Mouse (Mus musculus) midbrain, embryonic 16.5 days (tissue): ENCODE measurements around the gene Scrt2. TPM values are rescaled to one million over a fixed set of nuclear protein-coding genes. Genes with fewer than 3 reads are reported as not detected.
A peak's percentile ranks its signal among the peaks of the same experiment; 100 is the strongest.

Experiments
- ATAC-seq: fragments of 200-750 bp; cut with Nextera tagmentation; 2 replicates; pipeline ENCODE4 v1.8.0; 2017; ENCODE audit warnings: moderate TSS enrichment
- H3K27ac ChIP-seq: fragments of 300-500 bp; sonication (generic); 2 replicates; pipeline ENCODE4 v1.5.1; 2014; ENCODE audit warnings: mild to moderate bottlenecking, low read length, mixed read lengths
- H3K27me3 ChIP-seq: fragments of 300-500 bp; sonication (generic); 2 replicates; pipeline ENCODE4 v1.6.1; 2014; ENCODE audit warnings: low read depth, low read length, mixed read lengths; ENCODE audit not compliant: control insufficient read depth, insufficient read depth
- H3K36me3 ChIP-seq: fragments of 300-500 bp; sonication (generic); 2 replicates; pipeline ENCODE4 v1.6.1; 2014; ENCODE audit warnings: mild to moderate bottlenecking, low read length, moderate library complexity, mixed read lengths; ENCODE audit not compliant: control insufficient read depth, insufficient read depth
- H3K4me1 ChIP-seq: fragments of 300-500 bp; sonication (generic); 2 replicates; pipeline ENCODE4 v1.6.1; 2014; ENCODE audit warnings: mild to moderate bottlenecking, low read length, mixed read lengths; ENCODE audit not compliant: control insufficient read depth, insufficient read depth
- H3K4me2 ChIP-seq: fragments of 300-500 bp; sonication (generic); 2 replicates; pipeline ENCODE4 v1.6.1; 2014; ENCODE audit warnings: mild to moderate bottlenecking, low read length, mixed read lengths
- H3K4me3 ChIP-seq: fragments of 300-500 bp; sonication (generic); 2 replicates; pipeline ENCODE4 v1.5.1; 2014; ENCODE audit warnings: low read depth, mild to moderate bottlenecking, low read length, moderate library complexity, mixed read lengths
- H3K9ac ChIP-seq: fragments of 300-500 bp; sonication (generic); 2 replicates; pipeline ENCODE4 v1.6.1; 2014; ENCODE audit warnings: low read depth, low read length, mixed read lengths
- H3K9me3 ChIP-seq: fragments of 300-500 bp; sonication (generic); replicated peaks from 2 replicates; pipeline ENCODE4 v1.6.1; 2014; ENCODE audit warnings: mild to moderate bottlenecking, low read length, mixed read lengths; ENCODE audit not compliant: control insufficient read depth, poor library complexity, severe bottlenecking
- WGBS: fragments of 180-500 bp; shearing (Covaris S2); extraction: QIAGEN DNeasy Blood & Tissue Kit; methylation state at CpG from one replicate; pipeline ENCODE4 v1.1.7; 2014; 5-methylcytosine and 5-hydroxymethylcytosine counted together
- polyA plus RNA-seq: library from polyadenylated mRNA; unstranded; fragments of >200 nt; fragmentation: Nextera tagmentation; extraction: Ambion mirVana; gene quantifications from 2 replicates; pipeline ENCODE4 v1.2.1, GENCODE M21; 2015

The Scrt2 gene
- polyA plus RNA-seq, 1 experiment from 2014 or later = 5.8 TPM

DNA sequence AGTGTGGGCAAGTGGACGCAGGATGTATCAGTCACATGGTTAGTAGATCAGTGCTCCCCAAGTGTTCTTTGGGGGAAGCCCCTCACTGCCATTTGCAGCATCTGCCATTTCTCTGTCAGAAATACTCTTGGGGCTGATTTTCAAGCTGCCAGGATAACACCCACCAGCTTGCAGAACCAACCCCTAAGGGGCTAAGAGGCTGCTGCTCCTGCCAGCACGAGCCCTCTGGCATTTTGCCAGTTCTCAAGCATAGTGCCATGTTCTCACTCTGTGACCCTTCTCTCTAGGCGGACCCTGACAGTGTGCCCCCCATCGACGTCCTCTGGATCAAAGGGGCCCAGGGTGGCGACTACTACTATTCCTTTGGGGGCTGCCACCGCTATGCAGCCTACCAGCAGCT is 27.4 kb downstream of the Scrt2 start:
- no peaks in the 10 kb centered on the region for H3K9me3 ChIP-seq
- no peak for ATAC-seq
- no peak overlapping the region for H3K4me2 ChIP-seq
- H3K4me1 ChIP-seq = peaks cover 7% of the 10 kb centered on the region
- no peaks in the 10 kb centered on the region for H3K27me3 ChIP-seq
- 66% methylated on average over 7 of the region's 7 CpGs for WGBS
- H3K4me3 ChIP-seq = no peak overlapping the region
- H3K27ac ChIP-seq = no peak overlapping the region
- H3K9ac ChIP-seq = no peak overlapping the region
- no peaks in the 10 kb centered on the region for H3K36me3 ChIP-seq

DNA sequence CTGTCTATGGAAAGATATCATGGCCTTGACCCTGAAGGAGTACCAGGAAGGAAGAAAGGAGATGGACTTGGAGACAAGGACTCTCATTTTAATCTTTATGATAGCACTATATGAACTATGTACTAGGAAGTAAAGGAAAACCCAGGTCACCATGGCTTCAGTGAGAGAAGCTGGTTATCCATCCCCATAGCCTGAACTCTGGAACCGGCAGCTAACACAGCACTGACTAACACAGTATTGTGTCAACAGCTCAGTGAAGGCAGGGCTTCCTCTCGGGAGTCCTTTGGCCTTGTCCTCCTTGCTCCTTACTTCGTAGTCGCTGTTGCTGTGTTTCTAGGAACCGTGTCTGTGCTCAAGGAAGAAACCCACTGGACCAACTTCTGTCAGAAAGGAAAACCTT is 28.1 kb downstream of the Scrt2 start:
- Histone ChIP-seq H3K4me3 (no peak overlapping the region), H3K36me3 (no peaks in the 10 kb centered on the region), H3K4me1 (peaks cover 8% of the 10 kb centered on the region), H3K27me3 (no peaks in the 10 kb centered on the region), H3K27ac (no peak overlapping the region), H3K4me2 (no peak overlapping the region), H3K9ac (no peak overlapping the region), H3K9me3 (no peaks in the 10 kb centered on the region)
- ATAC-seq = no peak
- 91% methylated on average over 5 of the region's 5 CpGs for WGBS

DNA sequence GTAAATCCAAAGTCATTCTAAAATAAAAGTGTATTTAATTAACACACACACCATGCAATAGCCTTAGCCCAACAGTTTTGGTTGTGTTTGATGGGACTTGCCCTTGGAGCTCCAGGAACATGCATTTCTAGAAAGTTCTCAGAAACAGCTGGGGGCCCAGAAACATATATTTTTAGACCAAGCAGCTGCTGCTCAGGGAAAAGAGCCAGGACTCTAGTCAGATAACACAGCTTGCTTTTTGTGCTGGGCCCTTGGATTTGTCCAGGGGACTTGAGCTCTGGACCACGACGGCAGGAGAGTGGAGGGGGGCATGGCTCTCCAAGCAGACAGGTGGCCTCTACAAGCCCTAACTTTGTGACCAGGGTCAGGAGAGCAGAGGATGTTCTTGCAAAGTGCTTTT is 30.0 kb downstream of the Scrt2 start:
- ATAC-seq = no peak
- Histone ChIP-seq H3K4me3 (no peak overlapping the region), H3K4me1 (peaks cover 8% of the 10 kb centered on the region), H3K27me3 (no peaks in the 10 kb centered on the region), H3K9me3 (no peaks in the 10 kb centered on the region), H3K9ac (no peak overlapping the region), H3K36me3 (no peaks in the 10 kb centered on the region), H3K4me2 (no peak overlapping the region), H3K27ac (no peak overlapping the region)
- WGBS = 46% methylated on average over 2 of the region's 2 CpGs

DNA sequence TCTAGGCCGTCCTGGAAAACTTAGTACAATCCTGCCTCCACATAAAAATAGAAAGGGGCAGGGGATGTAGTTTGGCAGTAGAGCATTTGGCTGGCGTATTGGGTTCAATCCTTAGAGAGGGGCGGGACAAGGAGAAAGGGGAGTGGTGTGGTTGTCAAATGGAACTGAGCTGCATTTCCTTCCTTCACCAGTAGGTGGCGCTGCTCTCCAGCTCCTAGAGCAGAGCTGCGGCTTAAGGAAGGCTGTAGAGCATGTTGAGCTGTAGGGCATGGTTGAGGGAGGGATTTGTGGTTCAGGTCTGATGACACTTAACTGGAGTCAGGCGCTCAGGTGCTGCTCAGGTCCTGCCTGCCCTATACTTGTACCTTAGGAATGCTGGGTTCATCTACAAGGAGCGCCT is 30.6 kb downstream of the Scrt2 start:
- 4% methylated on average over 7 of the region's 7 CpGs for whole genome bisulfite sequencing
- Histone ChIP-seq H3K9me3 (no peaks in the 10 kb centered on the region), H3K9ac (no peak overlapping the region), H3K4me2 (peak overlapping the region; percentile 7; the same call in 1 of the 2 replicates), H3K4me1 (peaks cover 7% of the 10 kb centered on the region), H3K27me3 (no peaks in the 10 kb centered on the region), H3K36me3 (no peaks in the 10 kb centered on the region), H3K27ac (no peak overlapping the region), H3K4me3 (no peak overlapping the region)
- peak; percentile 77 for ATAC-seq

DNA sequence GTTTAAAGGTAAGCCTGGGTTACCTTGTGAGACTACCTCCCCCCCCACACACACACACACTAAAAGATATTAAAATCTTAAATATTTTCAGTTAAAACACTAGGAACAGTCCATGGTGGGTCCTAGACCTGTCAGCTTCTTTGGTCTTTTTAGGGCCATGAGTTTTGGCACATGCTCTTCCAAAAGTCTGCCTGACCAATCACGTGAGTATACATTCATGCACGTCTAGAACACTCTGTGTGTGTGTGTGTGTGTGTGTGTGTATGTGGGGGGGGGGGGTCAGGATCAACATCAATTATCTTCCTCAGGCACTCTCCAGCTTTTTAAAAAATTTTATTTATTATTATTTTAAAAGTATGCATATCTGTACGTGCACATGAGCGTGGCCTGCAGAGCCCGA is 31.2 kb downstream of the Scrt2 start:
- ATAC-seq = no peak

DNA sequence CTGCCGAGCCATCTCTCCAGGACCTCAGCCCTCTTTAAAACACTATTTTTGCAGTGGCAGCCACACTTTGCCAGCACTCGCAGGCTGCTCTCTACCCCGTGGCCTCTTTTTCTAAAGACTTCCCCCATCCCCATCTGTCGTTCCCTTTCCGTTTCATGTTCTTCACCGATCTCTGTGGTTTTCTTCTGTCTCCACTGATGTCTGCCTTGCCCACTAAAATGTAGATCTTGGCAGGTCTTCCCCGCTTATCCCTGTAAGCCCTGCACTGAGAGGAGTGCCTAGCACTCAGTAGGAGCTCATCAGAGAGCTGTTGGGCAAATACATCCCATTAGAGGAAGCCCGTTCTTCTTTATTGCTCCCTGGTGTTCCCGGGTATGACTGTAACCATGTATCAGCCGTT is 31.6 kb downstream of the Scrt2 start:
- Histone ChIP-seq H3K4me1 (peaks cover 7% of the 10 kb centered on the region), H3K27me3 (no peaks in the 10 kb centered on the region), H3K9me3 (no peaks in the 10 kb centered on the region), H3K4me2 (no peak overlapping the region), H3K9ac (no peak overlapping the region), H3K36me3 (no peaks in the 10 kb centered on the region), H3K27ac (no peak overlapping the region), H3K4me3 (no peak overlapping the region)
- ATAC-seq = no peak
- 59% methylated on average over 10 of the region's 10 CpGs for WGBS

More for the DNA sequence above, 31.2 kb downstream of the Scrt2 start:
- Histone ChIP-seq H3K27me3 (no peaks in the 10 kb centered on the region), H3K9me3 (no peaks in the 10 kb centered on the region), H3K27ac (no peak overlapping the region), H3K4me1 (peaks cover 7% of the 10 kb centered on the region), H3K9ac (no peak overlapping the region), H3K36me3 (no peaks in the 10 kb centered on the region), H3K4me3 (no peak overlapping the region), H3K4me2 (no peak overlapping the region)
- 80% methylated on average over 5 of the region's 5 CpGs for WGBS

DNA sequence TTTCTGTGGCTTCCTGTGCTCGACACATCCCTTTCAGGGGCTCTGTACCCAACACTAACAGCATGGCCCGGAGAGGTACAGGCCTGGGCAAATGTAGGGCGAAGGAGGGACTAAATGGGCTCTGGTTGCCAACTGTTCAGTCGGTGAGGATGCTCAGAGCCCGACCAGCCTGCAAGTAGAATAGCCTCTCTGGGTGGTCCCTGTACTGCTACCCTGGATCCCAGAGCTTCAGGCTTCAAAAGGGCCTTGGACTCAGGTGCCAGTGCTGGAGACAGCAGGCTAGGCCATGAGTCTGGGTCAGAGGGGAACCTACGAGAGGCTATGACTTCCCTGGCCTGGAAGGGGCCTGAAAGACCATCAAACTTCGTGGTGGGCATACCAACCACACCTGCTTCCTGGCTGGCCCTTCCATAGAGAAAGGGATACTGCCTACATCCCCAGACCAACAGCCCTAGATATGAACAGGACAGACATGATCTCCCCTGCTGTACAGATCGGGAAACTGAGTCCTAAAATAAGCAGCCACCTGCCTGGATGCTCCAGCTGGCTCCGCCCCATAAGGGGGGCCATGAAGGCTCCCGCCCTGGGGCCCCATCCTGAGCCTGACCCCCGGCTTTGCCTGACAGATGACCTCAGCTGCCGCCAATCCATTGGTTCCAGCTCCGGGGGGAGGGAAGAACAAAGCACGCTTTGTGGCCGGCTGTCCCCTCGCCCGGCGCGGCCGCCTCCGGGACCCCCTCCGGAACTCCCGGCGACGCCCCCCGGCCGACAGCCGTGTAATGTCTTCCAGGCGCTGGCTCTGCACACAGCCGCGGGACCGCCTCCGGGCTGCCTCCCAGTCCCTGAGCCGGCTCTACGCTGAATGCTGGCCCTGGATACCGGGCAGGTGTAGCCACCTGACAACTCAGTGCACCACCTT is 33.0 kb downstream of the Scrt2 start:
- peak; percentile 36; the same call in 1 of the 2 replicates for ATAC-seq
- Histone ChIP-seq H3K27ac (no peak overlapping the region), H3K4me1 (peaks cover 7% of the 10 kb centered on the region), H3K36me3 (no peaks in the 10 kb centered on the region), H3K27me3 (no peaks in the 10 kb centered on the region), H3K4me2 (peak overlapping the region; percentile 76), H3K9me3 (no peaks in the 10 kb centered on the region), H3K4me3 (peak overlapping the region; percentile 34), H3K9ac (peak overlapping the region; percentile 69)
- WGBS = 11% methylated on average over 36 of the region's 36 CpGs

DNA sequence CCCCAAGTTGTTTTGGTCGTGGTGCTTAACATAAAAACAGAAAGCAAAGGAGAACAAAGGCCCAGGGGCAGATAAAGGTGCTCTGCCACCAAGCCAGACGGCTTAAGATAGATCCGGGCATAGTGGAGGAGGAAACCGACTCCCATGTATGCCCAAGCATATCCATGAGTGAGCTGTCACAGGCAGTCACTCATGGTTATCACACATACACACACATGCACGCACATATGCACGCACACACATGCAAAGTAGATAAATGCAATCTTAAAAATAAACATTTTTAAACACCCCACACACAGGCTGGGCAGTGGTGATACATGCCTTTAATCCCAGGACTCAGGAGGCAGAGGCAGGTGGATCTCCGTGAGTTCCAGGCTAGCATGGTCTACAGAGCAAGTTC is 36.4 kb downstream of the Scrt2 start:
- Histone ChIP-seq H3K36me3 (no peaks in the 10 kb centered on the region), H3K27me3 (no peaks in the 10 kb centered on the region), H3K4me2 (no peak overlapping the region), H3K9ac (no peak overlapping the region), H3K4me3 (no peak overlapping the region), H3K9me3 (no peaks in the 10 kb centered on the region), H3K27ac (no peak overlapping the region), H3K4me1 (peaks cover 7% of the 10 kb centered on the region)
- WGBS = 83% methylated on average over 7 of the region's 7 CpGs
- no peak for ATAC-seq

DNA sequence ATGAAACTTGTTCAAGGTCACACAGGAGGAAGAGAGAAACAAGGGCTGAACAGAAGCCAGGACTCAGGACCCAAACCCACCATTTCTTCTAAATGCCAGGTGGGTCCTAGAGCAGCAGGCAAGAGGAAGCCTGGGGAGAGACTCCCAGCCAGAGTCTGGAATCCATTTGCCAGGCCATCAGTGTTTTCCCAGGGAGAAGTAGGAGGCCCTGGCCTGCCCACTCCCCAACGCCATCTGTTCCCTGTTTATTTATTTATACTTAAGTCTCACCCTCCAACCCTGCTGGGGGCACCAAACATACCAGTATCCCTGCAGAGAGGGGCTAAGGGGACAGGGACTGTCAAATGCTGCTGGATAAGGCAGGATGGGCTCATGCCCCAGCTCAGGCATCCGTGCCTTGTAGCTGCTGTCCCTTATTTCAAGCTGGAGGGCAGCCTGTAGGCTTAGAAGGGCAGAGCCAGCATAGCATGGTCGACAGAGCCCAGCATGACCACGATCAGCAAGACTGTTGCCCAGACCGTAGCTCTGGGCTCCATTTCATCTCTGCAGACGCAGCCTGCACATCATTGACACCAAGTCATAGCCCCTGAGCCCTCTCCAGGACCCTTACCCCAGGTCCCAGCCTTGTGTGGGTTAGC is 38.0 kb downstream of the Scrt2 start:
- Histone ChIP-seq H3K9ac (no peak overlapping the region), H3K27ac (no peak overlapping the region), H3K27me3 (no peaks in the 10 kb centered on the region), H3K9me3 (no peaks in the 10 kb centered on the region), H3K36me3 (no peaks in the 10 kb centered on the region), H3K4me3 (no peak overlapping the region), H3K4me1 (peaks cover 7% of the 10 kb centered on the region), H3K4me2 (no peak overlapping the region)
- WGBS = 40% methylated on average over 6 of the region's 6 CpGs
- ATAC-seq = no peak
